Mouse (Mus musculus): ENCODE results near the gene Clcc1. TPM values are rescaled to one million over a fixed set of nuclear protein-coding genes. Genes with fewer than 3 reads are reported as not detected.

Gene Clcc1
- polyA plus RNA-seq, 1 experiment from 2014 or later: 49.6 TPM

- 93% methylated on average over 5 of the region's 5 CpGs for WGBS
- H3K4me1 ChIP-seq: 0 out of 2 replicates have a peak, but pooled peaks cover 7% of the 10 kb centered on the region
- ATAC-seq (replicated peaks): no peak
- H3K9ac ChIP-seq (replicated peaks): no peak overlapping the region
- no peaks in the 10 kb centered on the region for H3K9me3 ChIP-seq
- H3K27me3 ChIP-seq: no peaks in the 10 kb centered on the region
- H3K36me3 ChIP-seq: no peaks in the 10 kb centered on the region
- H3K4me2 ChIP-seq (replicated peaks): no peak overlapping the region
- H3K4me3 ChIP-seq: no peak overlapping the region
- no peak overlapping the region for H3K27ac ChIP-seq (replicated peaks)
Observed at GRCm38 (mm10) chr3:108711296-108711695, 57.6 kb downstream of the Clcc1 start.

- Histone ChIP-seq H3K27me3 (no peaks in the 10 kb centered on the region), H3K4me3 (no peak overlapping the region), H3K4me2 (replicated peaks) (no peak overlapping the region), H3K9me3 (no peaks in the 10 kb centered on the region), H3K36me3 (no peaks in the 10 kb centered on the region), H3K4me1 (0 out of 2 replicates have a peak, but pooled peaks cover 7% of the 10 kb centered on the region), H3K27ac (replicated peaks) (0 out of 2 replicates have a peak overlapping the region, but pooled peaks have one; percentile 23), H3K9ac (replicated peaks) (no peak overlapping the region)
- 26% methylated on average over 3 of the region's 3 CpGs for WGBS
- ATAC-seq (replicated peaks): no peak
Observed at GRCm38 (mm10) chr3:108713065-108713675, 59.5 kb downstream of the Clcc1 start.

GRCm38 (mm10) chr3:108714837-108715236, 61.1 kb downstream of the Clcc1 start:
- H3K9me3 ChIP-seq: no peaks in the 10 kb centered on the region
- H3K4me3 ChIP-seq: no peak overlapping the region
- WGBS: 95% methylated on average over 4 of the region's 4 CpGs
- no peak overlapping the region for H3K4me2 ChIP-seq (replicated peaks)
- ATAC-seq (replicated peaks): no peak
- no peak overlapping the region for H3K9ac ChIP-seq (replicated peaks)
- H3K27ac ChIP-seq (replicated peaks): no peak overlapping the region
- H3K36me3 ChIP-seq: no peaks in the 10 kb centered on the region
- H3K27me3 ChIP-seq: no peaks in the 10 kb centered on the region
- peaks cover 13% of the 10 kb centered on the region for H3K4me1 ChIP-seq

GRCm38 (mm10) chr3:108717896-108718502, 64.3 kb downstream of the Clcc1 start:
- no peak overlapping the region for H3K4me3 ChIP-seq
- ATAC-seq (replicated peaks): no peak

GRCm38 (mm10) chr3:108719357-108719756, 65.6 kb downstream of the Clcc1 start:
- H3K27me3 ChIP-seq: no peaks in the 10 kb centered on the region
- 90% methylated on average over 2 of the region's 2 CpGs for WGBS
- no peak for ATAC-seq (replicated peaks)
- H3K27ac ChIP-seq (replicated peaks): no peak overlapping the region
- H3K4me2 ChIP-seq (replicated peaks): no peak overlapping the region
- no peaks in the 10 kb centered on the region for H3K36me3 ChIP-seq
- peaks cover 24% of the 10 kb centered on the region for H3K4me1 ChIP-seq
- H3K9ac ChIP-seq (replicated peaks): no peak overlapping the region
- no peaks in the 10 kb centered on the region for H3K9me3 ChIP-seq
- H3K4me3 ChIP-seq: no peak overlapping the region

More at GRCm38 (mm10) chr3:108717896-108718502, 64.3 kb downstream of the Clcc1 start:
- WGBS: 91% methylated on average over 3 of the region's 3 CpGs
- Histone ChIP-seq H3K4me2 (replicated peaks) (no peak overlapping the region), H3K36me3 (no peaks in the 10 kb centered on the region), H3K4me1 (peaks cover 28% of the 10 kb centered on the region), H3K27me3 (no peaks in the 10 kb centered on the region), H3K27ac (replicated peaks) (no peak overlapping the region), H3K9me3 (no peaks in the 10 kb centered on the region), H3K9ac (replicated peaks) (no peak overlapping the region)

GRCm38 (mm10) chr3:108719761-108720160, 66.0 kb downstream of the Clcc1 start:
- H3K27ac ChIP-seq (replicated peaks): no peak overlapping the region
- ATAC-seq (replicated peaks): no peak
- H3K36me3 ChIP-seq: no peaks in the 10 kb centered on the region
- H3K4me2 ChIP-seq (replicated peaks): no peak overlapping the region
- 79% methylated on average over 3 of the region's 3 CpGs for WGBS
- peaks cover 24% of the 10 kb centered on the region for H3K4me1 ChIP-seq
- H3K27me3 ChIP-seq: no peaks in the 10 kb centered on the region
- H3K9ac ChIP-seq (replicated peaks): no peak overlapping the region
- H3K9me3 ChIP-seq: no peaks in the 10 kb centered on the region
- no peak overlapping the region for H3K4me3 ChIP-seq

- WGBS: under 1% methylated on average over 44 of the region's 44 CpGs
- ATAC-seq (replicated peaks): no peak
- no peaks in the 10 kb centered on the region for H3K27me3 ChIP-seq
- no peaks in the 10 kb centered on the region for H3K9me3 ChIP-seq
- peak overlapping the region; percentile 75 for H3K4me3 ChIP-seq
- peak overlapping the region; percentile 80 for H3K9ac ChIP-seq (replicated peaks)
- H3K36me3 ChIP-seq: no peaks in the 10 kb centered on the region
- H3K4me1 ChIP-seq: peaks cover 24% of the 10 kb centered on the region
- peak overlapping the region; percentile 87 for H3K27ac ChIP-seq (replicated peaks)
- H3K4me2 ChIP-seq (replicated peaks): peak overlapping the region; percentile 53
Observed at GRCm38 (mm10) chr3:108721076-108721991, 67.6 kb downstream of the Clcc1 start.

- Histone ChIP-seq H3K9me3 (no peaks in the 10 kb centered on the region), H3K36me3 (no peaks in the 10 kb centered on the region), H3K27ac (replicated peaks) (peak within 1 kb of the TSS; percentile 87), H3K4me1 (peaks cover 24% of the 10 kb centered on the region), H3K27me3 (no peaks in the 10 kb centered on the region), H3K9ac (replicated peaks) (peak within 1 kb of the TSS; percentile 80), H3K4me3 (peak within 1 kb of the TSS; percentile 75), H3K4me2 (replicated peaks) (peak within 1 kb of the TSS; percentile 53)
- under 1% methylated on average over 46 of the region's 53 CpGs for WGBS
- ATAC-seq (replicated peaks): peak; percentile 99
Observed at GRCm38 (mm10) chr3:108722036-108722872, 68.5 kb downstream of the Clcc1 start, which contains the start of gene Gpsm2. TSS of gene Gpsm2 (minus strand) at chr3:108722309.

GRCm38 (mm10) chr3:108726413-108726812, 72.7 kb downstream of the Clcc1 start:
- Histone ChIP-seq H3K4me1 (peaks cover 5% of the 10 kb centered on the region; the same call in 1 of the 2 replicates), H3K9ac (replicated peaks) (no peak overlapping the region), H3K4me2 (replicated peaks) (no peak overlapping the region), H3K27me3 (no peaks in the 10 kb centered on the region), H3K9me3 (no peaks in the 10 kb centered on the region), H3K27ac (replicated peaks) (no peak overlapping the region), H3K36me3 (no peaks in the 10 kb centered on the region), H3K4me3 (no peak overlapping the region)
- WGBS: 91% methylated on average over 7 of the region's 7 CpGs
- ATAC-seq (replicated peaks): no peak

GRCm38 (mm10) chr3:108727344-108727743, 73.6 kb downstream of the Clcc1 start:
- Histone ChIP-seq H3K27me3 (no peaks in the 10 kb centered on the region), H3K27ac (replicated peaks) (no peak overlapping the region), H3K9ac (replicated peaks) (no peak overlapping the region), H3K9me3 (no peaks in the 10 kb centered on the region), H3K4me2 (replicated peaks) (no peak overlapping the region), H3K36me3 (no peaks in the 10 kb centered on the region), H3K4me1 (peaks cover 5% of the 10 kb centered on the region; the same call in 1 of the 2 replicates), H3K4me3 (no peak overlapping the region)
- ATAC-seq (replicated peaks): no peak

GRCm38 (mm10) chr3:108727776-108728175, 74.1 kb downstream of the Clcc1 start:
- ATAC-seq (replicated peaks): no peak
- Histone ChIP-seq H3K27me3 (no peaks in the 10 kb centered on the region), H3K4me1 (peaks cover 2% of the 10 kb centered on the region; the same call in 1 of the 2 replicates), H3K9ac (replicated peaks) (no peak overlapping the region), H3K4me2 (replicated peaks) (no peak overlapping the region), H3K27ac (replicated peaks) (no peak overlapping the region), H3K36me3 (no peaks in the 10 kb centered on the region), H3K4me3 (no peak overlapping the region), H3K9me3 (no peaks in the 10 kb centered on the region)
- WGBS: 96% methylated on average over 3 of the region's 3 CpGs

Data from forebrain, embryonic 15.5 days (tissue).